Mouse (Mus musculus): ENCODE data around the gene Vmn2r56.
"Not testable (repeated sequence)": the region's sequence is repeated elsewhere in the genome, so short reads cannot be mapped to it uniquely, and the experiment has no call there.

Vmn2r56 gene

GRCm38 (mm10) chr7:12734904-12735303 lies at the start of gene Vmn2r56:
Gene Vmn2r56, minus strand, starts transcription at chr7:12735004.
- DNase-seq: no peak

GRCm38 (mm10) chr7:12780151-12780830 lies 45.5 kb upstream of the Vmn2r56 start:
- peak; percentile 70 to 84 for DNase-seq

- no peak for DNase-seq
Measured at GRCm38 (mm10) chr7:12779782-12780150, 45.0 kb upstream of the Vmn2r56 start.

GRCm38 (mm10) chr7:12779141-12779540 lies 44.3 kb upstream of the Vmn2r56 start:
- DNase-seq: no peak

- peak; percentile 47 to 58 for DNase-seq
Measured at GRCm38 (mm10) chr7:12774606-12775005, 39.8 kb upstream of the Vmn2r56 start.

- DNase-seq: no peak
Measured at GRCm38 (mm10) chr7:12774111-12774510, 39.3 kb upstream of the Vmn2r56 start.

GRCm38 (mm10) chr7:12749431-12750198 lies 14.8 kb upstream of the Vmn2r56 start:
- no peak for DNase-seq

- not testable (repeated sequence) for DNase-seq
Measured at GRCm38 (mm10) chr7:12684903-12685302, 49.9 kb downstream of the Vmn2r56 start, which contains the start of gene Vmn2r55. Gene Vmn2r55, minus strand, starts transcription at chr7:12685003.

GRCm38 (mm10) chr7:12640219-12640618 lies 94.6 kb downstream of the Vmn2r56 start, which contains the start of gene Vmn2r54:
Gene Vmn2r54, minus strand, starts transcription at chr7:12640319.
- not testable (repeated sequence) for DNase-seq
